Mouse (Mus musculus) left cerebral cortex, adult 18-20 months (tissue): ENCODE data around the gene Aldh5a1. TPM values are rescaled to one million over a fixed set of nuclear protein-coding genes. Genes with fewer than 3 reads are reported as not detected.
A peak's percentile ranks its signal among the peaks of the same experiment; 100 is the strongest.

Experiments
- DNase-seq, 2 experiments: peaks; one replicate each; pipeline ENCODE4 v3.0.0; 2021 to 2022; ENCODE audit warnings: low spot score in 2 of 2, mixed read lengths in 1 of 2
- total RNA-seq, 2 experiments: library from RNA; stranded (reverse); gene quantifications; 2 replicates each; pipeline ENCODE4 v1.2.3; 2021

Gene Aldh5a1
- total RNA-seq, 2 experiments from 2014 or later: 59.0 to 60.6 TPM

- no peak for DNase-seq
Measured at GRCm38 (mm10) chr13:24867789-24868188, 69.7 kb downstream of the Aldh5a1 start.

GRCm38 (mm10) chr13:24866430-24867402 is 70.7 kb downstream of the Aldh5a1 start:
- DNase-seq: no peak

- peak; percentile 51 to 69 for DNase-seq
Measured at GRCm38 (mm10) chr13:24862520-24862919, 74.9 kb downstream of the Aldh5a1 start.

- DNase-seq: no peak
Measured at GRCm38 (mm10) chr13:24862021-24862420, 75.4 kb downstream of the Aldh5a1 start.

GRCm38 (mm10) chr13:24861084-24861483 is 76.4 kb downstream of the Aldh5a1 start:
- DNase-seq: no peak

- DNase-seq: no peak
Measured at GRCm38 (mm10) chr13:24859115-24859514, 78.3 kb downstream of the Aldh5a1 start.

Other genes starting within 250 kb of the Aldh5a1 start
- not detected for gene Armh2, start 196.4 kb downstream of the Aldh5a1 start, total RNA-seq
- 1 to 10 TPM; 2.7 to 4.2 TPM for gene Gmnn, start 175.7 kb downstream of the Aldh5a1 start, total RNA-seq
- 100 to 1,000 TPM; 150 to 154 TPM for gene BC005537, start 136.0 kb downstream of the Aldh5a1 start, total RNA-seq
- 10 to 100 TPM; 89.4 to 91.9 TPM for gene Acot13, start 106.1 kb downstream of the Aldh5a1 start, total RNA-seq
- gene Tdp2, start 106.0 kb downstream of the Aldh5a1 start, total RNA-seq: 10 to 100 TPM; 21.5 to 23.0 TPM
- gene D130043K22Rik, start 92.5 kb downstream of the Aldh5a1 start, total RNA-seq: 10 to 100 TPM; 29.7 to 30.5 TPM
- 10 to 100 TPM; 19.5 to 22.3 TPM for gene Gpld1, start 5.5 kb upstream of the Aldh5a1 start, total RNA-seq
- 10 to 100 TPM; 48.5 to 54.1 TPM for gene Mrs2, start 82.7 kb upstream of the Aldh5a1 start, total RNA-seq
- gene Dcdc2a, start 118.3 kb upstream of the Aldh5a1 start, total RNA-seq: 1 to 10 TPM; 9.1 to 9.6 TPM